Mouse (Mus musculus): ENCODE measurements around the gene Tmc8.

- TF ChIP-seq CTCF (IDR thresholded peaks at IDR 0.05; ENCODE audit: borderline replicate concordance, insufficient read depth, low read depth, low read length): no peak
- TF ChIP-seq POLR2A (IDR thresholded peaks at IDR 0.05; ENCODE audit: borderline replicate concordance, insufficient read depth, low read length): no peak
Measured at GRCm38 (mm10) chr11:117760374-117761119, 21.3 kb upstream of the Tmc8 start.

All from cerebellum, adult 2 months (tissue).